Mouse (Mus musculus) CH12.LX (cell line): Measurements from ENCODE around the gene Plscr5. TPM values are rescaled to one million over a fixed set of nuclear protein-coding genes. Genes with fewer than 3 reads are reported as not detected.

Experiments used
- BHLHE40 ChIP-seq: IDR thresholded peaks from 2 replicates; pipeline ENCODE4 v1.6.1; 2011; ENCODE audit warnings: mild to moderate bottlenecking, low read depth, low read length, improper control_type of control experiment
- KAT2A ChIP-seq: IDR thresholded peaks from 2 replicates; pipeline ENCODE4 v1.6.1; 2012; ENCODE audit warnings: low read length, improper control_type of control experiment, inconsistent platforms; ENCODE audit not compliant: insufficient replicate concordance
- MAFK ChIP-seq: IDR thresholded peaks from 2 replicates; pipeline ENCODE4 v1.6.1; 2011; ENCODE audit warnings: low read length, improper control_type of control experiment; ENCODE audit not compliant: insufficient replicate concordance
- MAX ChIP-seq: IDR thresholded peaks from 2 replicates; pipeline ENCODE4 v1.6.1; 2011; ENCODE audit warnings: low read length, improper control_type of control experiment
- MXI1 ChIP-seq: IDR thresholded peaks from 2 replicates; pipeline ENCODE4 v1.6.1; 2011; ENCODE audit warnings: mild to moderate bottlenecking, low read depth, low read length, improper control_type of control experiment
- MYC ChIP-seq: IDR thresholded peaks from 2 replicates; pipeline ENCODE4 v1.6.1; 2011; ENCODE audit warnings: low read depth, mild to moderate bottlenecking, improper control_type of control experiment, low read length
- NELFE ChIP-seq: IDR thresholded peaks from 2 replicates; pipeline ENCODE4 v1.6.1; 2011; ENCODE audit warnings: low read depth, low read length, improper control_type of control experiment
- RAD21 ChIP-seq: IDR thresholded peaks from 2 replicates; pipeline ENCODE4 v1.6.1; 2011; ENCODE audit warnings: low read depth, mild to moderate bottlenecking, low read length, improper control_type of control experiment, moderate library complexity
- RCOR1 ChIP-seq: conservative IDR thresholded peaks from 2 replicates; pipeline ENCODE4 v1.6.1; 2012; ENCODE audit warnings: low read depth, mild to moderate bottlenecking, inconsistent platforms, low read length, improper control_type of control experiment
- SIN3A ChIP-seq: IDR thresholded peaks from 2 replicates; pipeline ENCODE4 v1.6.1; 2012; ENCODE audit warnings: low read length, improper control_type of control experiment, inconsistent platforms
- UBTF ChIP-seq: IDR thresholded peaks from 2 replicates; pipeline ENCODE4 v1.6.1; 2012; ENCODE audit warnings: low read depth, mild to moderate bottlenecking, inconsistent platforms, low read length, improper control_type of control experiment, moderate library complexity
- USF1 ChIP-seq: IDR thresholded peaks from 2 replicates; pipeline ENCODE4 v1.6.1; 2014; ENCODE audit warnings: low read depth, mild to moderate bottlenecking, inconsistent platforms, low read length, improper control_type of control experiment
- ZC3H11A ChIP-seq: IDR thresholded peaks from 2 replicates; pipeline ENCODE4 v1.6.1; 2012; ENCODE audit warnings: low read depth, mild to moderate bottlenecking, inconsistent platforms, low read length, improper control_type of control experiment
- polyA plus RNA-seq: library from polyadenylated mRNA; unstranded; fragments of >175 nt; gene quantifications from 2 replicates; pipeline ENCODE4 v1.2.1, GENCODE M21; 2012; ENCODE audit warnings: low read depth; ENCODE audit not compliant: insufficient read length
- total RNA-seq, 2 experiments: library from RNA; depleted of rRNA; stranded (reverse); fragments of 300-350 nt in 1 of 2; fragments of >200 nt in 1 of 2; gene quantifications; 2 replicates each; pipeline ENCODE4 v1.2.3; 2012 to 2014

Plscr5 gene
- total and polyA plus RNA-seq, 3 experiments, result not detected

GRCm38 (mm10) chr9:92253585-92254321, 61.0 kb downstream of the Plscr5 start (continued):
- TF ChIP-seq BHLHE40 (peak; percentile 49), MYC (0 out of 2 replicates have a peak, but pooled peaks have one; percentile 17), KAT2A (0 out of 2 replicates have a peak, but pooled peaks have one; percentile 50), MXI1 (peak; percentile 71), NELFE (peak; percentile 46; the same call in 1 of the 2 replicates), MAX (0 out of 2 replicates have a peak, but pooled peaks have one; percentile 51), UBTF (peak; percentile 67; the same call in 1 of the 2 replicates), RCOR1 (peak; percentile 76), SIN3A (peak; percentile 89), USF1 (no peak), RAD21 (no peak), ZC3H11A (no peak), MAFK (peak; percentile 19; the same call in 1 of the 2 replicates)

Other genes starting within 250 kb of the Plscr5 start
- gene Plscr1, start 56.8 kb downstream of the Plscr5 start, total RNA-seq (2012; rRNA removed), result 206 and 403 TPM in 2 replicates
- 489 and 502 TPM in 2 replicates for gene Plscr1, start 56.8 kb downstream of the Plscr5 start, total RNA-seq (2014; rRNA removed)
- gene Plscr1, start 56.8 kb downstream of the Plscr5 start, polyA plus RNA-seq, result 194 and 201 TPM in 2 replicates
- 0.80 and 1.4 TPM in 2 replicates for gene Plscr2, start 82.7 kb downstream of the Plscr5 start, total RNA-seq (2012; rRNA removed)
- 0.95 and 1.0 TPM in 2 replicates for gene Plscr2, start 82.7 kb downstream of the Plscr5 start, total RNA-seq (2014; rRNA removed)
- 0.55 and 0.91 TPM in 2 replicates for gene Plscr2, start 82.7 kb downstream of the Plscr5 start, polyA plus RNA-seq
- gene 1700057G04Rik, start 116.4 kb downstream of the Plscr5 start, total RNA-seq (2012; rRNA removed), result not detected in 2 replicates
- gene 1700057G04Rik, start 116.4 kb downstream of the Plscr5 start, total RNA-seq (2014; rRNA removed), result 0.41 TPM in 1 of 2 replicates, not detected in the other
- not detected in 2 replicates for gene 1700057G04Rik, start 116.4 kb downstream of the Plscr5 start, polyA plus RNA-seq